Mouse (Mus musculus): ENCODE results near the gene Oaz3.

DNA sequence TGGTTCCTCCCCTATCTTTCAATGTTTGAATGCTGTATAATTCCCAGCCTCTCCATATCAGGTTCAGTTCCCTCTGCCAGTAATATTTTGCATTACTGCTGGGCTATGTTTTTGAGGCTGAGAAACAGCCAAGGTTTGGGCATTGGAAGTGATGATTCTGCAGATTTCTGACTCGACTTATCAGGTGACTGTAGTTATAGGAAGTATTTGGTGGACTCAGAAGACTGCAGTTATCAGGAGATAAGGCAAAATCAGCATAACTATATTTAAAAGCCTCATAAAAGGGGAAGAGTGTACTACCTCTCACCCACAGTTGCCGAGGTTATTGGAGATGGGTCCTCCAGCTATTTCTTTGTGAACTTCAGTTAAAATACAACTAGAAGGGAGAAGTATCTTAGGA lies 12.7 kb downstream of the Oaz3 start:
- TF ChIP-seq CEBPB (IDR thresholded peaks at IDR 0.05; ENCODE audit: low read depth), result no peak
- TF ChIP-seq CTCF (IDR thresholded peaks at IDR 0.05; ENCODE audit: control insufficient read depth, insufficient read depth, insufficient read length), result no peak
- TF ChIP-seq MYOD1 (IDR thresholded peaks at IDR 0.05; ENCODE audit: control insufficient read depth, insufficient read length, low read depth), result no peak
- no peak for TF ChIP-seq MAX (IDR thresholded peaks at IDR 0.05)
- TF ChIP-seq USF1 (IDR thresholded peaks at IDR 0.05; ENCODE audit: low read depth), result no peak
